Mouse (Mus musculus) hindbrain, embryonic 11.5 days (tissue): Measurements from ENCODE around the gene Itsn1. TPM values are rescaled to one million over a fixed set of nuclear protein-coding genes. Genes with fewer than 3 reads are reported as not detected.

ENCODE experiments used
- ATAC-seq: fragments of 200-750 bp; cut with Nextera tagmentation; 2 replicates; pipeline ENCODE4 v1.8.0; 2017; ENCODE audit warnings: mild to moderate bottlenecking, moderate TSS enrichment, moderate library complexity; ENCODE audit not compliant: low FRiP score
- DNase-seq: peaks from one replicate; pipeline ENCODE4 v3.0.0-alpha.2; 2015; ENCODE audit warnings: low spot score
- H3K27ac ChIP-seq: fragments of 300-500 bp; sonication (generic); 2 replicates; pipeline ENCODE4 v1.5.1; 2014; ENCODE audit warnings: mild to moderate bottlenecking, low read depth, low read length
- H3K27me3 ChIP-seq: fragments of 300-500 bp; sonication (generic); 2 replicates; pipeline ENCODE4 v1.6.1; 2014; ENCODE audit warnings: mild to moderate bottlenecking, low read length, moderate library complexity, mixed read lengths; ENCODE audit not compliant: control insufficient read depth, insufficient read depth
- H3K36me3 ChIP-seq: fragments of 300-500 bp; sonication (generic); 2 replicates; pipeline ENCODE4 v1.6.1; 2014; ENCODE audit warnings: mild to moderate bottlenecking, low read length, moderate library complexity, mixed read lengths; ENCODE audit not compliant: control insufficient read depth, insufficient read depth
- H3K4me1 ChIP-seq: fragments of 300-500 bp; sonication (generic); replicated peaks from 2 replicates; pipeline ENCODE4 v1.6.1; 2014; ENCODE audit warnings: low read length, mixed read lengths; ENCODE audit not compliant: control insufficient read depth, insufficient read depth
- H3K4me2 ChIP-seq: fragments of 300-500 bp; sonication (generic); replicated peaks from 2 replicates; pipeline ENCODE4 v1.6.1; 2014; ENCODE audit warnings: mild to moderate bottlenecking, low read depth, low read length
- H3K4me3 ChIP-seq: fragments of 300-500 bp; sonication (generic); 2 replicates; pipeline ENCODE4 v1.5.1; 2014; ENCODE audit warnings: low read depth, low read length
- H3K9ac ChIP-seq: fragments of 300-500 bp; sonication (generic); 2 replicates; pipeline ENCODE4 v1.6.1; 2014; ENCODE audit warnings: low read depth, low read length
- H3K9me3 ChIP-seq: fragments of 300-500 bp; sonication (generic); 2 replicates; pipeline ENCODE4 v1.6.1; 2016; ENCODE audit warnings: low read length; ENCODE audit not compliant: control insufficient read depth
- WGBS: fragments of 180-500 bp; shearing (Covaris S2); extraction: QIAGEN DNeasy Blood & Tissue Kit; methylation state at CpG from one replicate; pipeline ENCODE4 v1.1.7; 2014; 5-methylcytosine and 5-hydroxymethylcytosine counted together
- polyA plus RNA-seq: library from polyadenylated mRNA; unstranded; fragments of >200 nt; fragmentation: Nextera tagmentation; extraction: Ambion mirVana; gene quantifications from 2 replicates; pipeline ENCODE4 v1.2.1, GENCODE M21; 2014

Itsn1 gene
- polyA plus RNA-seq, 1 experiment from 2014 or later: 61.1 TPM

GRCm38 (mm10) chr16:91784298-91784697 lies 55.2 kb downstream of the Itsn1 start:
- Histone ChIP-seq H3K27me3 (no peaks in the 10 kb centered on the region), H3K9ac (no peak overlapping the region), H3K9me3 (no peaks in the 10 kb centered on the region), H3K4me2 (no peak overlapping the region), H3K4me3 (no peak overlapping the region), H3K27ac (no peak overlapping the region), H3K36me3 (0 out of 2 replicates have a peak, but pooled peaks cover 2% of the 10 kb centered on the region), H3K4me1 (no peaks in the 10 kb centered on the region)
- WGBS: 89% methylated on average over 6 of the region's 6 CpGs
- DNase-seq (no peak), ATAC-seq (no peak)

GRCm38 (mm10) chr16:91786425-91786824 lies 57.3 kb downstream of the Itsn1 start:
- Histone ChIP-seq H3K36me3 (0 out of 2 replicates have a peak, but pooled peaks cover 2% of the 10 kb centered on the region), H3K4me2 (no peak overlapping the region)

GRCm38 (mm10) chr16:91789728-91790127 lies 60.6 kb downstream of the Itsn1 start:
- Histone ChIP-seq H3K9ac (no peak overlapping the region), H3K27me3 (no peaks in the 10 kb centered on the region), H3K36me3 (0 out of 2 replicates have a peak, but pooled peaks cover 2% of the 10 kb centered on the region), H3K4me3 (no peak overlapping the region), H3K9me3 (no peaks in the 10 kb centered on the region), H3K4me2 (no peak overlapping the region), H3K27ac (no peak overlapping the region), H3K4me1 (no peaks in the 10 kb centered on the region)
- WGBS: 83% methylated on average over 6 of the region's 6 CpGs
- ATAC-seq (no peak), DNase-seq (no peak)

More at GRCm38 (mm10) chr16:91786425-91786824, 57.3 kb downstream of the Itsn1 start:
- DNase-seq (no peak), ATAC-seq (no peak)
- no peaks in the 10 kb centered on the region for H3K9me3 ChIP-seq
- no peak overlapping the region for H3K9ac ChIP-seq
- H3K27me3 ChIP-seq: no peaks in the 10 kb centered on the region
- H3K4me1 ChIP-seq: no peaks in the 10 kb centered on the region
- WGBS: 90% methylated on average over 10 of the region's 10 CpGs
- H3K27ac ChIP-seq: no peak overlapping the region
- H3K4me3 ChIP-seq: no peak overlapping the region

DNA sequence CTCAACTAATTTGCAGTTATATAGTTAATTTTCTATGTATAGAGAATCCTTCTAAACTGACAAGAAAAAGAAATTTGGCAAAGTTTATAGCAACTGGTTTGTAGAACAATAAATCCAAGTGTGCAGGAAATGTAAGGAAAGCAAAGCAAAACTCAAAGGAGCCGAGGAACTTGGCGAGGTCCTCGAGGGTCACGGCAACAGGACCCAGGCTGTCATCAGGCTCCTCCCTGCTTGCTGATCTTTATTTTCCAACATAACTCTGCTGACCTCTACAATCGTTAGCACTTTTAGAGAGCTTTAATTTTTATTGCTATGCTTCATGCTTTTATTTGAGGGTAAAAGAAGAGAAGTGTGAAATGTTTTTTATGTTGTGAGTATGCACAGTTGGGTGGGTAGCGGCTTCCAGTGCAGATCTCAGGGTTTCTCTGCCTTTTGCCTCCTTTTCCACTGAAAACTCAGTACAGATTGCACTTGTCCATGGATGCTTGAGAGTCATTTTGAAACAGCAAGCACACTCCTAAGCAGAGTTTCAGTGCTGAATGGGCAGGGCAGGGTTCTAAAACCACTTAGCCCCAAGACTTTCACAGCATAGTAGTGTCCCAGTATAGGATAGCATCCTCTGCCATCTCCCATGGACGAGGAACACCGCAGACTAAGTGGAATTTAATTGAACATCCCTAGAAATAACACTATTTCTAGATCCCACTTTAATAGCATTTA lies 63.6 kb downstream of the Itsn1 start:
- no peak overlapping the region for H3K4me3 ChIP-seq
- H3K9me3 ChIP-seq: no peaks in the 10 kb centered on the region
- no peak overlapping the region for H3K9ac ChIP-seq
- H3K4me2 ChIP-seq: no peak overlapping the region
- ATAC-seq: no peak
- no peaks in the 10 kb centered on the region for H3K27me3 ChIP-seq
- 73% methylated on average over 8 of the region's 8 CpGs for WGBS
- H3K36me3 ChIP-seq: no peaks in the 10 kb centered on the region
- no peaks in the 10 kb centered on the region for H3K4me1 ChIP-seq
- no peak for DNase-seq
- no peak overlapping the region for H3K27ac ChIP-seq

DNA sequence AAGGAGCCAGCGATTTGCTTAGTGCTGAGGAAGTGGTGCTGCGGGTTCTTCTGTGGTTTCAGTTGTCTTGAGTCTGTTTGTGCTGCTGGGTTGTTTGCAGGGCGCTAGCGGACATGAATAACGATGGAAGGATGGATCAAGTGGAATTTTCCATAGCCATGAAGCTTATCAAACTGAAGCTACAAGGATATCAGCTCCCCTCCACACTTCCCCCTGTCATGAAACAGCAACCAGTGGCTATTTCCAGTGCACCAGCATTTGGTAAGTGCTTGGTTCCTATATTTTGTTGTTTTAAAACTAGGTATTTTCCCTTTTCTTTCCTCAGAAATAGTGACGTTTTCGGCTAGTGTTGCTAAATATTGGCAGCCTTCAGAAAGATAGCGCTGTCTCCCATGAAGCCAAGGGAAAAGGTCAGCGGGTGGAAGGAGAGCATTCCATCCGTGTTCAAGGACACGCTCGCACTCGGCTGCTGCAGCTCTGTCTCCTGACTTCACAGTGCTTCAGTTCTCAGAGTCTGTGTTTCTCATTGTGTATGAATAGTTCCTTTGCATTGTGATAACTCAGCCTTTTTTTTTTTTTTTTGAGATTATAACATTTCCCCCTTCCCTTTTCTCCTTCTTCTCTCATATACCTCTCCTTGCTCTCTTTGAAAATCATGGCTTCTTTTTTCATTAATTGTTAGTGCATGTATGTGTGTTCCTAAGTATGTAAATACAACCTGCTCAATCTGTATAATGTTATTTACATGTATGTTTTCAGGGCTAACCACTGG lies 64.6 kb downstream of the Itsn1 start:
- H3K4me3 ChIP-seq: no peak overlapping the region
- DNase-seq (no peak), ATAC-seq (no peak)
- H3K9me3 ChIP-seq: no peaks in the 10 kb centered on the region
- no peaks in the 10 kb centered on the region for H3K36me3 ChIP-seq
- no peak overlapping the region for H3K9ac ChIP-seq
- no peak overlapping the region for H3K4me2 ChIP-seq
- H3K27me3 ChIP-seq: no peaks in the 10 kb centered on the region
- WGBS: 90% methylated on average over 13 of the region's 13 CpGs
- no peak overlapping the region for H3K27ac ChIP-seq
- no peaks in the 10 kb centered on the region for H3K4me1 ChIP-seq

DNA sequence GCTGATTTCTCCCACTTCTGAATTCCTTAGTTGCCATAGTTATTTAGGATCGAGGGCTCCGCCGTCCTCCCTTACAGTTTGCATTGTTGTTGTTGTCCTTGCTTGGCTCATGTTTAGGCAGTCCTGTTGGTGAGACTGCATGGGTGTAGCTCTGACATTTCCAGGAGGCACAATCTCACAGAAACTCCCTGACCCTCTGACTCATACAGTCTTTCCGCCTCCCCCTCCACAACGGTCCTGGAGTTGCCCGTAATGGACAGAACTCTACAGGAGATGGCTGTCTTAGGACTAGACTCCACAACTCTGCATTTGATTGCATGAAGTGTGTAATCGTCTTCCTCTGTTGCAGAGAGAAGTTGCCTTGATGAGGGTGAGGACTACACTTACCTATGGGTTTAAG lies 65.2 kb downstream of the Itsn1 start:
- DNase-seq (no peak), ATAC-seq (no peak)
- Histone ChIP-seq H3K27me3 (no peaks in the 10 kb centered on the region), H3K4me1 (no peaks in the 10 kb centered on the region), H3K4me3 (no peak overlapping the region), H3K4me2 (no peak overlapping the region), H3K27ac (no peak overlapping the region), H3K36me3 (no peaks in the 10 kb centered on the region), H3K9me3 (no peaks in the 10 kb centered on the region), H3K9ac (no peak overlapping the region)
- WGBS: 95% methylated on average over 7 of the region's 7 CpGs

GRCm38 (mm10) chr16:91795044-91795443 lies 66.0 kb downstream of the Itsn1 start:
- H3K4me3 ChIP-seq: no peak overlapping the region
- no peaks in the 10 kb centered on the region for H3K36me3 ChIP-seq
- H3K27ac ChIP-seq: no peak overlapping the region
- ATAC-seq: no peak
- no peak for DNase-seq
- no peak overlapping the region for H3K9ac ChIP-seq
- no peak overlapping the region for H3K4me2 ChIP-seq
- no peaks in the 10 kb centered on the region for H3K27me3 ChIP-seq
- no peaks in the 10 kb centered on the region for H3K4me1 ChIP-seq
- WGBS: 95% methylated on average over 2 of the region's 2 CpGs
- H3K9me3 ChIP-seq: no peaks in the 10 kb centered on the region

GRCm38 (mm10) chr16:91795606-91796005 lies 66.5 kb downstream of the Itsn1 start:
- H3K9ac ChIP-seq: no peak overlapping the region
- no peak overlapping the region for H3K4me2 ChIP-seq
- no peaks in the 10 kb centered on the region for H3K27me3 ChIP-seq
- no peaks in the 10 kb centered on the region for H3K4me1 ChIP-seq
- H3K4me3 ChIP-seq: no peak overlapping the region
- DNase-seq (no peak), ATAC-seq (no peak)
- no peak overlapping the region for H3K27ac ChIP-seq
- 94% methylated on average over 9 of the region's 9 CpGs for WGBS
- no peaks in the 10 kb centered on the region for H3K9me3 ChIP-seq
- H3K36me3 ChIP-seq: no peaks in the 10 kb centered on the region

DNA sequence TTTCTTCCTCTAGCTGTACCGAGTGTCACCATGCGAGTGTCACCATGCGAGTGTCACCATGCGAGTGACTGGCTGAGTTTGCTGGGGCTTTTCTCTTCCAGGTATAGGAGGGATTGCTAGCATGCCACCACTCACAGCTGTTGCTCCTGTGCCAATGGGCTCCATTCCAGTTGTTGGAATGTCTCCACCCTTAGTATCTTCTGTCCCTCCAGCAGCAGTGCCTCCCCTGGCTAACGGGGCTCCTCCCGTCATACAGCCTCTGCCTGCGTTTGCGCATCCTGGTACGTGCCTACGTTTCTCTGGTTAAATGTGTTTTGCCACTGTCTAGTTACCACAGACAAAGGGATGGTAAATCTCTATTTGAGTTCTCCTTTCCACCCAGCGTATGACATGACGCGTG lies 72.3 kb downstream of the Itsn1 start:
- 95% methylated on average over 13 of the region's 13 CpGs for WGBS
- ATAC-seq: no peak
- Histone ChIP-seq H3K27ac (no peak overlapping the region), H3K9me3 (no peaks in the 10 kb centered on the region), H3K36me3 (0 out of 2 replicates have a peak, but pooled peaks cover 4% of the 10 kb centered on the region), H3K27me3 (no peaks in the 10 kb centered on the region), H3K4me3 (no peak overlapping the region), H3K4me2 (no peak overlapping the region), H3K4me1 (no peaks in the 10 kb centered on the region), H3K9ac (no peak overlapping the region)
- no peak for DNase-seq
